Mouse (Mus musculus) heart, embryonic 11.5 days (tissue): Measurements from ENCODE around the gene Tcf7l2. TPM values are rescaled to one million over a fixed set of nuclear protein-coding genes. Genes with fewer than 3 reads are reported as not detected.

Experiments
- ATAC-seq: fragments of 200-750 bp; cut with Nextera tagmentation; replicated peaks from 2 replicates; pipeline ENCODE4 v1.8.0; 2017; ENCODE audit warnings: moderate library complexity; ENCODE audit not compliant: insufficient number of reproducible peaks, low FRiP score, low TSS enrichment
- H3K27ac ChIP-seq: fragments of 300-500 bp; sonication (generic); 2 replicates; pipeline ENCODE4 v1.5.1; 2014; ENCODE audit warnings: mild to moderate bottlenecking, low read depth, low read length
- H3K27me3 ChIP-seq: fragments of 300-500 bp; sonication (generic); 2 replicates; pipeline ENCODE4 v1.6.1; 2014; ENCODE audit warnings: mild to moderate bottlenecking, low read length, mixed read lengths; ENCODE audit not compliant: control insufficient read depth, insufficient read depth
- H3K36me3 ChIP-seq: fragments of 300-500 bp; sonication (generic); 2 replicates; pipeline ENCODE4 v1.6.1; 2014; ENCODE audit warnings: mild to moderate bottlenecking, low read length, moderate library complexity, mixed read lengths; ENCODE audit not compliant: control insufficient read depth, insufficient read depth
- H3K4me1 ChIP-seq: fragments of 300-500 bp; sonication (generic); 2 replicates; pipeline ENCODE4 v1.6.1; 2014; ENCODE audit warnings: low read length; ENCODE audit not compliant: control insufficient read depth, insufficient read depth
- H3K4me2 ChIP-seq: fragments of 300-500 bp; sonication (generic); 2 replicates; pipeline ENCODE4 v1.6.1; 2014; ENCODE audit warnings: mild to moderate bottlenecking, moderate library complexity
- H3K4me3 ChIP-seq: fragments of 300-500 bp; sonication (generic); 2 replicates; pipeline ENCODE4 v1.5.1; 2014; ENCODE audit warnings: low read depth, low read length
- H3K9ac ChIP-seq: fragments of 300-500 bp; sonication (generic); 2 replicates; pipeline ENCODE4 v1.6.1; 2014; ENCODE audit warnings: mild to moderate bottlenecking, low read depth, low read length, moderate library complexity
- H3K9me3 ChIP-seq: fragments of 300-500 bp; sonication (generic); replicated peaks from 2 replicates; pipeline ENCODE4 v1.6.1; 2016; ENCODE audit warnings: low read length; ENCODE audit not compliant: control insufficient read depth
- WGBS: fragments of 180-500 bp; shearing (Covaris S2); extraction: QIAGEN DNeasy Blood & Tissue Kit; methylation state at CpG from one replicate; pipeline ENCODE4 v1.1.7; 2014; ENCODE audit not compliant: insufficient replicate concordance; 5-methylcytosine and 5-hydroxymethylcytosine counted together
- polyA plus RNA-seq: library from polyadenylated mRNA; unstranded; fragments of >200 nt; fragmentation: Nextera tagmentation; extraction: Ambion mirVana; gene quantifications from 2 replicates; pipeline ENCODE4 v1.2.1, GENCODE M21; 2014

Gene Tcf7l2
- polyA plus RNA-seq, 1 experiment from 2014 or later = 82.0 TPM

- peaks cover 24% of the 10 kb centered on the region for H3K4me1 ChIP-seq
- no peaks in the 10 kb centered on the region for H3K36me3 ChIP-seq
- H3K27ac ChIP-seq = no peak overlapping the region
- H3K9me3 ChIP-seq = no peaks in the 10 kb centered on the region
- H3K4me2 ChIP-seq = no peak overlapping the region
- H3K4me3 ChIP-seq = no peak overlapping the region
- ATAC-seq = no peak
- H3K27me3 ChIP-seq = no peaks in the 10 kb centered on the region
- 57% methylated on average over 4 of the region's 4 CpGs for WGBS
- H3K9ac ChIP-seq = no peak overlapping the region
Measured at GRCm38 (mm10) chr19:55847043-55847442, 105.4 kb downstream of the Tcf7l2 start.

- 68% methylated on average over 8 of the region's 8 CpGs for WGBS
- 0 out of 2 replicates have a peak, but pooled peaks have one; percentile 10 for ATAC-seq
Measured at GRCm38 (mm10) chr19:55850402-55851078, 108.9 kb downstream of the Tcf7l2 start.

GRCm38 (mm10) chr19:55851498-55852324 lies 110.1 kb downstream of the Tcf7l2 start:
- H3K9me3 ChIP-seq = no peaks in the 10 kb centered on the region
- H3K4me2 ChIP-seq = no peak overlapping the region
- peaks cover 23% of the 10 kb centered on the region for H3K4me1 ChIP-seq
- ATAC-seq = no peak
- no peaks in the 10 kb centered on the region for H3K27me3 ChIP-seq
- H3K4me3 ChIP-seq = no peak overlapping the region
- no peak overlapping the region for H3K27ac ChIP-seq
- no peaks in the 10 kb centered on the region for H3K36me3 ChIP-seq
- H3K9ac ChIP-seq = no peak overlapping the region
- 82% methylated on average over 19 of the region's 19 CpGs for WGBS

More at GRCm38 (mm10) chr19:55850402-55851078, 108.9 kb downstream of the Tcf7l2 start:
- Histone ChIP-seq H3K9ac (no peak overlapping the region), H3K9me3 (no peaks in the 10 kb centered on the region), H3K27ac (no peak overlapping the region), H3K27me3 (no peaks in the 10 kb centered on the region), H3K4me1 (peaks cover 28% of the 10 kb centered on the region), H3K4me3 (no peak overlapping the region), H3K4me2 (no peak overlapping the region), H3K36me3 (no peaks in the 10 kb centered on the region)

- Histone ChIP-seq H3K4me1 (peaks cover 19% of the 10 kb centered on the region), H3K9me3 (no peaks in the 10 kb centered on the region), H3K27me3 (no peaks in the 10 kb centered on the region), H3K27ac (no peak overlapping the region), H3K4me2 (no peak overlapping the region), H3K4me3 (no peak overlapping the region), H3K9ac (no peak overlapping the region), H3K36me3 (no peaks in the 10 kb centered on the region)
- WGBS = 79% methylated on average over 10 of the region's 10 CpGs
- ATAC-seq = no peak
Measured at GRCm38 (mm10) chr19:55854389-55854788, 112.8 kb downstream of the Tcf7l2 start.

- no peaks in the 10 kb centered on the region for H3K9me3 ChIP-seq
- no peak overlapping the region for H3K4me2 ChIP-seq
- no peaks in the 10 kb centered on the region for H3K27me3 ChIP-seq
- H3K9ac ChIP-seq = no peak overlapping the region
- 63% methylated on average over 5 of the region's 5 CpGs for WGBS
- no peak overlapping the region for H3K4me3 ChIP-seq
- peaks cover 20% of the 10 kb centered on the region for H3K4me1 ChIP-seq
- ATAC-seq = no peak
- H3K36me3 ChIP-seq = no peaks in the 10 kb centered on the region
- H3K27ac ChIP-seq = no peak overlapping the region
Measured at GRCm38 (mm10) chr19:55855571-55855970, 114.0 kb downstream of the Tcf7l2 start.

- H3K4me3 ChIP-seq = no peak overlapping the region
- peaks cover 32% of the 10 kb centered on the region for H3K4me1 ChIP-seq
- H3K27me3 ChIP-seq = no peaks in the 10 kb centered on the region
- WGBS = 85% methylated on average over 4 of the region's 4 CpGs
- no peak for ATAC-seq
- no peaks in the 10 kb centered on the region for H3K9me3 ChIP-seq
- no peak overlapping the region for H3K4me2 ChIP-seq
- H3K27ac ChIP-seq = no peak overlapping the region
- no peaks in the 10 kb centered on the region for H3K36me3 ChIP-seq
- no peak overlapping the region for H3K9ac ChIP-seq
Measured at GRCm38 (mm10) chr19:55857328-55857727, 115.7 kb downstream of the Tcf7l2 start.

GRCm38 (mm10) chr19:55860009-55860743 lies 118.6 kb downstream of the Tcf7l2 start:
- Histone ChIP-seq H3K27ac (no peak overlapping the region), H3K36me3 (no peaks in the 10 kb centered on the region), H3K9ac (no peak overlapping the region), H3K4me1 (peaks cover 22% of the 10 kb centered on the region), H3K4me3 (no peak overlapping the region), H3K27me3 (no peaks in the 10 kb centered on the region), H3K4me2 (no peak overlapping the region), H3K9me3 (no peaks in the 10 kb centered on the region)
- no peak for ATAC-seq
- WGBS = 65% methylated on average over 10 of the region's 10 CpGs

GRCm38 (mm10) chr19:55861746-55862145 lies 120.1 kb downstream of the Tcf7l2 start:
- Histone ChIP-seq H3K36me3 (no peaks in the 10 kb centered on the region), H3K27me3 (no peaks in the 10 kb centered on the region), H3K4me1 (peaks cover 29% of the 10 kb centered on the region), H3K4me2 (no peak overlapping the region), H3K4me3 (no peak overlapping the region), H3K27ac (peak overlapping the region; percentile 31; the same call in 1 of the 2 replicates), H3K9ac (no peak overlapping the region), H3K9me3 (no peaks in the 10 kb centered on the region)
- 43% methylated on average over 2 of the region's 2 CpGs for WGBS
- peak; percentile 74 for ATAC-seq
